8 mouse cellular contexts compared by ENCODE assay signal in the genomic region with DNA sequence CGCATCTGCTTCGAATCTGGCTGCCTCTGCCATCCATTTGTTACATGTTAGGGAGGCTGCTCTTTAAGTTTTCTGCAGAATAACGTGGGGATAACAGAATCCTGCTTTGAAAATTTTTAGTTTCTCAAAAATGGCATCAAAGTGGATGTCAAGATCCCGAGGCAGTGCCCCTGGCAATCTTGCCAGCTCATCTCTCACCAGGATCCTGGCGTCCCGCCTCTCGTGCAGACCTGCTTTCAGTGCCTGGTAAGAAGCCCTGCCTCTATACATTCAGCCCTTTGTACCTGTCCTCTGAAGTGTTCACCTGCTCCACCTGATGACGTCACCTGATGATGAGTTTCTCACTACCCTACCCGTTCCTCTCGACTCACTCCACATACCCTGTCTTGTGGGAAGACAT.
"Had no signal": no experiment of that assay in that cellular context is flagged by ENCODE, and none has a peak within 500 bp of the region (broad histone marks: within the 10 kb centered on the region; RNA-seq: fewer than 3 reads in every experiment).

No protein-coding gene starts in this region.

- DNase-seq: liver, postnatal 0 days; lung, adult 2 months; lung, postnatal 14 days; lung, postnatal 36 days; right cerebral cortex, postnatal 14 days; thymus, adult 2 months; thymus, postnatal 25 days; thymus, postnatal 4 days had no signal
